Mouse (Mus musculus) neural tube, embryonic 12.5 days (tissue): ENCODE measurements around the gene Zcchc18. TPM values are rescaled to one million over a fixed set of nuclear protein-coding genes. Genes with fewer than 3 reads are reported as not detected.
A peak's percentile ranks its signal among the peaks of the same experiment; 100 is the strongest.
"Not testable (repeated sequence)": the region's sequence is repeated elsewhere in the genome, so short reads cannot be mapped to it uniquely, and the experiment has no call there.

Experiments used
- ATAC-seq: fragments of 200-750 bp; cut with Nextera tagmentation; 2 replicates; pipeline ENCODE4 v1.8.0; 2017; ENCODE audit warnings: low read depth, mild to moderate bottlenecking, moderate TSS enrichment, moderate library complexity; ENCODE audit not compliant: low FRiP score
- H3K27ac ChIP-seq: fragments of 300-500 bp; sonication (generic); 2 replicates; pipeline ENCODE4 v1.5.1; 2016
- H3K27me3 ChIP-seq: fragments of 300-500 bp; sonication (generic); replicated peaks from 2 replicates; pipeline ENCODE4 v1.6.1; 2016; ENCODE audit warnings: mild to moderate bottlenecking
- H3K36me3 ChIP-seq: fragments of 300-500 bp; sonication (generic); 2 replicates; pipeline ENCODE4 v1.6.1; 2016; ENCODE audit warnings: mild to moderate bottlenecking
- H3K4me1 ChIP-seq: fragments of 300-500 bp; sonication (generic); 2 replicates; pipeline ENCODE4 v1.6.1; 2016
- H3K4me2 ChIP-seq: fragments of 300-500 bp; sonication (generic); replicated peaks from 2 replicates; pipeline ENCODE4 v1.6.1; 2016; ENCODE audit warnings: mild to moderate bottlenecking
- H3K4me3 ChIP-seq: fragments of 300-500 bp; sonication (generic); 2 replicates; pipeline ENCODE4 v1.5.1; 2016
- H3K9ac ChIP-seq: fragments of 300-500 bp; sonication (generic); 2 replicates; pipeline ENCODE4 v1.6.1; 2016; ENCODE audit warnings: mild to moderate bottlenecking
- H3K9me3 ChIP-seq: fragments of 300-500 bp; sonication (generic); 2 replicates; pipeline ENCODE4 v1.6.1; 2016; ENCODE audit warnings: mild to moderate bottlenecking
- WGBS: fragments of 180-500 bp; shearing (Covaris S2); methylation state at CpG from one replicate; pipeline ENCODE4 v1.1.7; 2016; 5-methylcytosine and 5-hydroxymethylcytosine counted together
- polyA plus RNA-seq: library from polyadenylated mRNA; unstranded; fragments of >200 nt; fragmentation: Nextera tagmentation; extraction: Ambion mirVana; gene quantifications from 2 replicates; pipeline ENCODE4 v1.2.1, GENCODE M21; 2016

Zcchc18 gene
- 129 and 142 TPM in 2 replicates for polyA plus RNA-seq

DNA sequence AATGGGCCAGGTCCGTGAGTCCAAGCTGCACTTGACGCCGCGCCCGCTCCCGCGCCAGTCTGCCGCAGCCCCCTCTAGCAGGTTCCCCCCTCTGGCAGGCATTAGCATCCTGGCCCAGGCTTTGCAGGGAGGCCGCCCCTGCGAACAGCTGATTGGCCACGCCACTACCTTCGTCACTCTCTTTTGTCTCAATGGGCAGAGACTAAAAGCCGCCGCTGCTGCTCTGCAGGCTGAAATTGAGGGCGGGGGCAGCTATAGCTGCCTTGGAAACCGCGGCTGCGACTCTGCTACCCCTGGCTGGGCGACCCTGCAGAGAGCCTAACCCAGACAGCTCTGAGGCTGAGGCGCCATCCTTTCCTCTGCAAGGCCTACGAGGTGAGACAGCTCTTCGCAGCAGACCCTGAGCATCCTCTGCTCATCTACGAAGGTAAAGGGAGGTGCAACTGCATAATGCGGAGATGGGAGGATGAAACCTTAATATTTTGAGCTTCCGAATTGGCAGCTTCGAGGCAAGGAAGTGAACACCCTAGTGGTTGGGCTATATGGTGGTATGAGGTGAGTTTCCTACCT is at the start of gene Zcchc18:
TSS of gene Zcchc18 (plus strand) at position 178 of the 570 bp plus-strand sequence.
- Histone ChIP-seq H3K27me3 (no peaks in the 10 kb centered on the region), H3K4me1 (peaks cover 11% of the 10 kb centered on the region; the same call in 1 of the 2 replicates), H3K4me3 (peak within 1 kb of the TSS; percentile 38), H3K9me3 (no peaks in the 10 kb centered on the region), H3K27ac (0 out of 2 replicates have a peak within 1 kb of the TSS, but pooled peaks have one; percentile 53), H3K9ac (peak within 1 kb of the TSS; percentile 55), H3K36me3 (no peaks in the 10 kb centered on the region), H3K4me2 (peak within 1 kb of the TSS; percentile 57)
- ATAC-seq: peak; percentile 99
- 23% methylated on average over 26 of the region's 26 CpGs for WGBS

DNA sequence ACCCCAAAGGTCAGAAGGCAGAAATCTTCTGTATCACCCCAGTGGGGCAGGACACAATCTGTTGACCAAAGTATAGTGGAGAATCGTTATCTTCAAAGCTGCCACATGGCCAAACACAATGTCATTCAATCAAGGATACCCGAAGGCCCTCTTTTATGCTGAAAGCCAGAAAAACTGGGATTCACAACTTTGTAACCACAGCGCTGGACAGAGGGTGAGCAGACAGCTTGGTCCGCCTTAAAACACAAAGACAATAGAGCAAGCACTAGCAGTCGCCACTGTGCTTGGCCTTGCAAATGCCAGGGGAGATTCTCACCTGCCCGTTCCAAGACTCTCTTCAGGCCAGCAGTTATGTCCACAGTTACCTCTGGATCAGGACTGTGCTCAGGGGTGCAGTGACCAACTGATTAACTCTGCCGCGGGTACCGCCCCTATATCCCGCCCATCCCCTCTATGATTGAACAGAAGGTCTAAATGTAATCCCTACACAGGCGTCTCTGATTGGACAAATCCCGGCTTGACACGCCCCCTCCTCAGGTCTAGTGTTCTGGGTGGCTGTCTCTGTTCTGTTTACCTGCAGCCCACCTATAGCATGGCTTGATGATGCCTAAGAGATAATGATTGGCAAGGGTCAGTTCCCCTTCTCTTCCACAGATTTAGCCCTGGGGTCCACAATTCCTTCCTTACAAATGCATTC is 35.2 kb upstream of the Zcchc18 start:
- H3K27ac ChIP-seq, H3K4me1 ChIP-seq, H3K27me3 ChIP-seq, H3K9me3 ChIP-seq, H3K36me3 ChIP-seq, H3K9ac ChIP-seq: not testable (repeated sequence)
- 24% methylated on average over 13 of the region's 13 CpGs for WGBS
- peak; percentile 100 for ATAC-seq
- Histone ChIP-seq H3K4me2 (peak overlapping the region; percentile 53), H3K4me3 (peak overlapping the region; percentile 26)

- H3K4me2 ChIP-seq: peak overlapping the region; percentile 53
- not testable (repeated sequence) for H3K36me3 ChIP-seq, H3K4me1 ChIP-seq, H3K9ac ChIP-seq, H3K27me3 ChIP-seq, H3K4me3 ChIP-seq, H3K9me3 ChIP-seq, H3K27ac ChIP-seq
- ATAC-seq: peak; percentile 49; the same call in 1 of the 2 replicates
- 56% methylated on average over 5 of the region's 5 CpGs for WGBS
Observed at GRCm38 (mm10) chrX:136958300-136958699, 34.7 kb upstream of the Zcchc18 start.

DNA sequence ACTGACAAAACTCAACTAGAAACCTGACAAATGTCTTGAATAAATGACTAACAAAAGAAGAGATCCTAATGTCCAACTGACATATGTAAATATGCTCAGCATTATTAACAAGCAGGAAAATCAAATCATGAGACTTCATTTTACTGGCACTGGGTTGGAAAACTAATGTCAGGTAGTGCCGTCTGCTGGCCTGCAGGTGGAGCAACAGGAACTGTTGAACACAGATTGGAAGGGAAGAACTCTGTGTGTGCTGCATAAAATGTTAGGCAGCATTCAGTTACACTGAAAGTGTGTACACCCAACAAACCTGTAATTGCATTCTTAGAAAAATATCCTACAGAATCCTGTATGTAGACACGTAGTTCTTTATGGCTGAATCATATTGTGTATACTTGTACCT is 33.3 kb upstream of the Zcchc18 start:
- Histone ChIP-seq H3K27ac (no peak overlapping the region), H3K4me2 (no peak overlapping the region)
- WGBS: 32% methylated on average over 2 of the region's 2 CpGs

DNA sequence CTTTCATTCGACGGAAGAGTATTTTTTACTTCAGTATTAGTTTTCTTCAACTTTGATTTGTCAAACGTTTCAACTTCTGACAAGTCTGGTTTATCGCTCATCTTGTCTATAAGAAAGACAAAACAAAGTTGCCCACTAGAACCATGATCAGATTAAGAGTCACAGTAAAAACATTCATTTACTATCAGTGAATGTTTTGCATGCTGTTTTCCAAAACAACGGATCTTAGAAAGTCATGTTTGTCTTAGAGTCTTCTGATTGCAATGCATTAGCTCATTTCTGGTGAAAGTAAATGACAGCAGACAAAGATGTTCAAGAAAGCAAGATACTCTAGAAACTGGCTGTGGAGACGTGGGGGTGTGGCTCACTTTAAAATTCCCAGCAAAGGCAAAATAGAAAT is 17.6 kb upstream of the Zcchc18 start, which contains the start of gene Tmsb15b2:
TSS of gene Tmsb15b2 (minus strand) at position 101 of the 400 bp plus-strand sequence.
- 89% methylated on average over 6 of the region's 6 CpGs for WGBS
- not testable (repeated sequence) for ATAC-seq, H3K36me3 ChIP-seq, H3K27ac ChIP-seq, H3K9me3 ChIP-seq, H3K4me1 ChIP-seq, H3K27me3 ChIP-seq
- H3K9ac ChIP-seq: 0 out of 2 replicates have a peak within 1 kb of the TSS, but pooled peaks have one; percentile 40
- H3K4me3 ChIP-seq: peak within 1 kb of the TSS; percentile 38; the same call in 1 of the 2 replicates
- H3K4me2 ChIP-seq: peak within 1 kb of the TSS; percentile 58

More for the DNA sequence above, 33.3 kb upstream of the Zcchc18 start:
- Histone ChIP-seq H3K4me3 (no peak overlapping the region), H3K27me3 (no peaks in the 10 kb centered on the region), H3K9ac (no peak overlapping the region), H3K4me1 (no peaks in the 10 kb centered on the region), H3K9me3 (no peaks in the 10 kb centered on the region), H3K36me3 (no peaks in the 10 kb centered on the region)
- ATAC-seq: no peak

- Histone ChIP-seq H3K4me1 (no peaks in the 10 kb centered on the region), H3K4me3 (peak within 1 kb of the TSS; percentile 38), H3K27me3 (no peaks in the 10 kb centered on the region), H3K4me2 (peak within 1 kb of the TSS; percentile 58), H3K27ac (no peak within 1 kb of the TSS), H3K36me3 (no peaks in the 10 kb centered on the region), H3K9me3 (no peaks in the 10 kb centered on the region), H3K9ac (0 out of 2 replicates have a peak within 1 kb of the TSS, but pooled peaks have one; percentile 40)
- WGBS: 27% methylated on average over 15 of the region's 15 CpGs
- peak; percentile 100 for ATAC-seq
Observed at GRCm38 (mm10) chrX:136976424-136977084, 16.4 kb upstream of the Zcchc18 start, which contains the start of the genes Tmsb15l and Tmsb15b1. Gene Tmsb15l, minus strand, starts transcription at chrX:136976869. Gene Tmsb15b1, minus strand, starts transcription at chrX:136976874.

DNA sequence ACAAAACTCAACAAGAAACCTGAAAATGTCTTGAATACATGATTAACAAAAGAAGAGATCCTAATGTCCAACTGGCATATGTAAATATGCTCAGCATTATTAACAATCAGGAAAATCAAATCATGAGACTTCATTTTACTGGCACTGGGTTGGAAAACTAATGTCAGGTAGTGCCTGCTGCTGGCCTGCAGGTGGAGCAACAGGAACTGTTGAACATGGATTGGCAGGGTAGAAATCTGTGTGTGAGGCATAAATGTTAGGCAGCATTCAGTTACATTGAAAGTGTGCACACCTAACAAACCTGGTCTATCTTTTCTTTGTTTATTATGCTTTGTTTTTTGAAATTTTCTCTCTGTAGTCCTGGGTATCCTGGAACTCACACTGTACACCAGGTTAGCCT is 14.3 kb upstream of the Zcchc18 start:
- ATAC-seq: no peak
- no peaks in the 10 kb centered on the region for H3K27me3 ChIP-seq

DNA sequence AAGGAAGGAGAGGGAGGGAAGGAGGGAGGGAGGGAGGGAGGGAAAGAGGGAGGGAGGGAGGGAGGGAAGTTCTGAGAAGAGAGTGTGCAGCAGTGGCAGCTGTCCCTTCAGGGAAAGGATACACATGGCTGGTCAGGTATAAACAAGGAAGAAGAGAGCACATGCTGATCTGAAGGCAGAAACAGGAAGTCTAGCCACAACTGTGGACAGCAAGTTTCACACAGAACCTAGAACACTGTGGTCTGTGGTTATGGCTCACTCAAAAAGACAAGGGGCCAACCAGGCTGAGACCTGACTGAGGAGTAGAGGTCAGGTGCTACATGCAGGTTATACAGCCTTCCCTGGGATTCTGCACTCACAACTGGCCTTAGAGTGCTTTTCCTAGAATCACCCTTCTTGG is 6.9 kb upstream of the Zcchc18 start:
- H3K9ac ChIP-seq: no peak overlapping the region
- no peak overlapping the region for H3K4me3 ChIP-seq
- no peaks in the 10 kb centered on the region for H3K4me1 ChIP-seq
- H3K27me3 ChIP-seq: no peaks in the 10 kb centered on the region
- H3K4me2 ChIP-seq: no peak overlapping the region
- H3K36me3 ChIP-seq: no peaks in the 10 kb centered on the region
- no peak overlapping the region for H3K27ac ChIP-seq
- H3K9me3 ChIP-seq: no peaks in the 10 kb centered on the region
- no peak for ATAC-seq

More for the DNA sequence above, 14.3 kb upstream of the Zcchc18 start:
- Histone ChIP-seq H3K4me3 (no peak overlapping the region), H3K9ac (no peak overlapping the region), H3K4me2 (no peak overlapping the region), H3K9me3 (no peaks in the 10 kb centered on the region), H3K36me3 (no peaks in the 10 kb centered on the region), H3K4me1 (no peaks in the 10 kb centered on the region), H3K27ac (no peak overlapping the region)

- Histone ChIP-seq H3K9ac (no peak overlapping the region), H3K4me3 (no peak overlapping the region), H3K27ac (no peak overlapping the region), H3K4me1 (peaks cover 11% of the 10 kb centered on the region; the same call in 1 of the 2 replicates), H3K4me2 (no peak overlapping the region), H3K9me3 (no peaks in the 10 kb centered on the region), H3K36me3 (no peaks in the 10 kb centered on the region), H3K27me3 (no peaks in the 10 kb centered on the region)
- 62% methylated on average over 2 of the region's 2 CpGs for WGBS
- ATAC-seq: no peak
Observed at GRCm38 (mm10) chrX:136991274-136991673, 1.7 kb upstream of the Zcchc18 start.

DNA sequence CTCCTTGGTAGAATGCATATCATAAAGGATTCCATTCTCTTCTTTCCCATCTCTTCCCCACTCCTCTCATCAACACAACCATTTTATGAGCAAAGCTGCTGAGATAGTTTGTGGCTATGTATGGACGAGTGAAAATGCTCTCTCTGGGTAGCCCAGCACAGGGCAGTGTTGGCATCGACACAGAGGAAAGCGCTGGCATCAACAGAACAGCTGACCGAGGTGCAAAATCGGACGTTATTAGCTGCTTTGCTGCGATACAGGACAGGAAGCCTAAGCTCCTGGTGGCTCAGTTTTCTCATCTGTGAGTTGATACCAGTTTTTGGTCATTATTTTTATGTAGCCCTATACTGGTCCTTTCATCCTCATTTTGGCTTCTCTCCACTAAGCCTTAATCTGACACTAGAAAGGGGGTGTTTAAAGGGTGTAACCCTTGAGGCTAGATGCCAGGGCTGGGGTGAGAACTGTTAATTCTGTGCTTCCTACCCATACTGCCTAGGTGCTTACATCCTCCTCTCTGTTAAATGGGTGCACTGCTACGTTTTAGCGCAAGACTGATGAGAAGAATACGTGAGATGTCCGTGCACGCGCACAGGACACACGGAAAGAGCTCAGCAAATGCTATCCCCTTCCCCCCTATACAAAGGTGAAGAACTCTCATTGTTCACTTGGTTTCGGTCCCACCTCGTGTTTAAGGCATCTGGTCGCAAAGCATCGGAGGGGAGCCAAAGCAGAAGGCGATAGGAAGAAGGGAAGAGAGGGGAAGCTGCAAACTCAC is 577 bp upstream of the Zcchc18 start:
- no peaks in the 10 kb centered on the region for H3K9me3 ChIP-seq
- WGBS: 19% methylated on average over 19 of the region's 19 CpGs
- H3K9ac ChIP-seq: peak overlapping the region; percentile 48
- H3K4me1 ChIP-seq: peaks cover 11% of the 10 kb centered on the region; the same call in 1 of the 2 replicates
- no peaks in the 10 kb centered on the region for H3K36me3 ChIP-seq
- ATAC-seq: peak; percentile 70
- no peaks in the 10 kb centered on the region for H3K27me3 ChIP-seq
- peak overlapping the region; percentile 57 for H3K4me2 ChIP-seq
- no peak overlapping the region for H3K27ac ChIP-seq
- H3K4me3 ChIP-seq: peak overlapping the region; percentile 38

DNA sequence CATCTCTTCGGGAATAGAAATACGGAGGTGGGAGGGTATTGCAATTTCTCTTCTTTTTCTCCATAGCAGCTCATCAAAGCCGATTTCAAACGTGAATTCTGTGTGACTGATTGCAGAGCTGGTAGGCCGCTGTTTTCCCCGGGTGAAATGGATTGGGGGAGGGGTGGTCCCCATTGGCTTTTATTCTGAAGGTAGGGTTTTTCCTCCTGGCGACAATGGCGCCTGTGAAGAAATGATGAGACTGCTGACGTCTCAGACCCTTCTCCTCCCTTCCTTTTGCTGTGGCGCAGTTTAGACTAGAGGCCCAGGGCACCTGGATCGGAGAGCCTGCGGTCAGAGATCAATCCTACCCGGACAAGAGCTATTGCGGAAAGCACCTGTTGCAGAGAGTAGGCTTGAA is 686 bp downstream of the Zcchc18 start:
- peak; percentile 32 for ATAC-seq
- H3K9ac ChIP-seq: peak overlapping the region; percentile 55; the same call in 1 of the 2 replicates
- H3K4me1 ChIP-seq: peaks cover 11% of the 10 kb centered on the region; the same call in 1 of the 2 replicates
- H3K9me3 ChIP-seq: no peaks in the 10 kb centered on the region
- no peaks in the 10 kb centered on the region for H3K36me3 ChIP-seq
- H3K27me3 ChIP-seq: no peaks in the 10 kb centered on the region
- 18% methylated on average over 14 of the region's 14 CpGs for WGBS
- H3K4me3 ChIP-seq: peak overlapping the region; percentile 38
- H3K27ac ChIP-seq: 0 out of 2 replicates have a peak overlapping the region, but pooled peaks have one; percentile 53
- H3K4me2 ChIP-seq: peak overlapping the region; percentile 57
